Mouse (Mus musculus) intestine, postnatal 0 days (tissue): Measurements from ENCODE around the gene Nr2f6. TPM values are rescaled to one million over a fixed set of nuclear protein-coding genes. Genes with fewer than 3 reads are reported as not detected.

Experiments
- ATAC-seq: fragments of 200-750 bp; cut with Nextera tagmentation; 2 replicates; pipeline ENCODE4 v1.8.0; 2017; ENCODE audit warnings: mild to moderate bottlenecking, moderate TSS enrichment, moderate library complexity
- H3K27ac ChIP-seq: fragments of 300-500 bp; sonication (generic); 2 replicates; pipeline ENCODE4 v1.5.1; 2014; ENCODE audit warnings: mild to moderate bottlenecking, low read depth, low read length, moderate library complexity
- H3K27me3 ChIP-seq: fragments of 300-500 bp; sonication (generic); replicated peaks from 2 replicates; pipeline ENCODE4 v1.6.1; 2014; ENCODE audit warnings: low read length, mixed read lengths; ENCODE audit not compliant: control insufficient read depth, insufficient read depth
- H3K36me3 ChIP-seq: fragments of 300-500 bp; sonication (generic); 2 replicates; pipeline ENCODE4 v1.6.1; 2014; ENCODE audit warnings: mild to moderate bottlenecking, moderate library complexity; ENCODE audit not compliant: control insufficient read depth, insufficient read depth
- H3K4me1 ChIP-seq: fragments of 300-500 bp; sonication (generic); replicated peaks from 2 replicates; pipeline ENCODE4 v1.6.1; 2014; ENCODE audit warnings: antibody characterized with exemption, low read length, mixed read lengths; ENCODE audit not compliant: control insufficient read depth, insufficient read depth
- H3K4me2 ChIP-seq: fragments of 300-500 bp; sonication (generic); replicated peaks from 2 replicates; pipeline ENCODE4 v1.6.1; 2014; ENCODE audit warnings: low read depth, mild to moderate bottlenecking, moderate library complexity
- H3K4me3 ChIP-seq: fragments of 300-500 bp; sonication (generic); 2 replicates; pipeline ENCODE4 v1.5.1; 2014; ENCODE audit warnings: low read depth, low read length
- H3K9ac ChIP-seq: fragments of 300-500 bp; sonication (generic); 2 replicates; pipeline ENCODE4 v1.6.1; 2014; ENCODE audit warnings: mild to moderate bottlenecking, low read depth, low read length
- H3K9me3 ChIP-seq: fragments of 300-500 bp; sonication (generic); 2 replicates; pipeline ENCODE4 v1.6.1; 2016; ENCODE audit warnings: mixed run types; ENCODE audit not compliant: control insufficient read depth
- CTCF ChIP-seq: sonication (generic); IDR thresholded peaks from 2 replicates; pipeline ENCODE4 v1.5.1; 2016; ENCODE audit warnings: low read depth, mild to moderate bottlenecking, control low read depth, antibody characterized with exemption, moderate library complexity
- WGBS: fragments of 180-500 bp; shearing (Covaris S2); extraction: QIAGEN DNeasy Blood & Tissue Kit; methylation state at CpG from one replicate; pipeline ENCODE4 v1.1.7; 2014; 5-methylcytosine and 5-hydroxymethylcytosine counted together
- polyA plus RNA-seq: library from polyadenylated mRNA; unstranded; fragments of >200 nt; fragmentation: Nextera tagmentation; extraction: Ambion mirVana; gene quantifications from 2 replicates; pipeline ENCODE4 v1.2.1, GENCODE M21; 2015

Nr2f6 gene
- polyA plus RNA-seq, 1 experiment from 2014 or later = 58.5 TPM

DNA sequence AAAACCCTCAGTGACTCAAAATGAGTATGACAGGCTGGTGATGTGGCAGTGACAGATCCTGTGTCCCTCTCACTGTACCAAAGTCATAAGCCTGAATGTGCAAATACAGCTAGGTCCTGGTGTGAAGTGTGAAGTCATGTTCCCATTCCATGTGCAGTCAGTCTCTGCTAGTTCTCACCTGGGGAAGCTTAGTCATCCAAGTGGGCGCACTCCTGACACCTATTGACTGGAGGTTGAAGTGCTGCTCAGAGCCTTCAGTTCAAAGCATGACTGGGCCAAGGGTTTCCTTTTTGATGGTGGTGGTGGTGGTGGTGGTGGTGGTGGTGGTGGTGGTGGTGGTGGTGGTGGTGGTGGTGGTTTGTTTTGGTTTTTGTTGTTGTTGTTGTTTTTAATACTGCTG, 56.9 kb downstream of the Nr2f6 start:
- no peak overlapping the region for H3K9ac ChIP-seq
- peak; percentile 78 for TF ChIP-seq CTCF
- peaks cover 66% of the 10 kb centered on the region for H3K36me3 ChIP-seq
- no peak overlapping the region for H3K4me2 ChIP-seq
- H3K27ac ChIP-seq = no peak overlapping the region
- ATAC-seq = peak; percentile 60
- WGBS = 88% methylated on average over 1 of the region's 1 CpGs
- no peaks in the 10 kb centered on the region for H3K4me1 ChIP-seq
- H3K9me3 ChIP-seq = no peaks in the 10 kb centered on the region
- no peak overlapping the region for H3K4me3 ChIP-seq
- H3K27me3 ChIP-seq = no peaks in the 10 kb centered on the region

Other genes starting within 250 kb of the Nr2f6 start
- 6.5 and 7.2 TPM in 2 replicates for gene Myo9b, start 109.2 kb downstream of the Nr2f6 start, polyA plus RNA-seq
- gene Haus8, start 109.0 kb downstream of the Nr2f6 start, polyA plus RNA-seq = 12.9 and 13.1 TPM in 2 replicates
- 98.4 and 106 TPM in 2 replicates for gene Use1, start 15.1 kb downstream of the Nr2f6 start, polyA plus RNA-seq
- 20.0 and 20.5 TPM in 2 replicates for gene Ocel1, start 10.7 kb downstream of the Nr2f6 start, polyA plus RNA-seq
- gene Ushbp1, start 13.8 kb upstream of the Nr2f6 start, polyA plus RNA-seq = 4.1 and 4.9 TPM in 2 replicates
- 66.8 and 68.6 TPM in 2 replicates for gene Babam1, start 14.9 kb upstream of the Nr2f6 start, polyA plus RNA-seq
- 2.8 and 4.4 TPM in 2 replicates for gene Ankle1, start 24.1 kb upstream of the Nr2f6 start, polyA plus RNA-seq
- 15.2 and 15.9 TPM in 2 replicates for gene Abhd8, start 81.7 kb upstream of the Nr2f6 start, polyA plus RNA-seq
- 187 and 190 TPM in 2 replicates for gene Mrpl34, start 83.0 kb upstream of the Nr2f6 start, polyA plus RNA-seq
- gene Dda1, start 87.2 kb upstream of the Nr2f6 start, polyA plus RNA-seq = 82.8 and 91.7 TPM in 2 replicates
- gene Ano8, start 104.0 kb upstream of the Nr2f6 start, polyA plus RNA-seq = 0.54 and 0.74 TPM in 2 replicates
- gene Gtpbp3, start 106.1 kb upstream of the Nr2f6 start, polyA plus RNA-seq = 6.3 and 6.6 TPM in 2 replicates
- 109 and 111 TPM in 2 replicates for gene Plvap, start 129.8 kb upstream of the Nr2f6 start, polyA plus RNA-seq
- gene Ccdc194, start 143.8 kb upstream of the Nr2f6 start, polyA plus RNA-seq = 0.08 TPM in 1 of 2 replicates, not detected in the other
- gene Bst2, start 155.5 kb upstream of the Nr2f6 start, polyA plus RNA-seq = 85.5 and 91.5 TPM in 2 replicates
- gene Mvb12a, start 161.0 kb upstream of the Nr2f6 start, polyA plus RNA-seq = 133 and 143 TPM in 2 replicates
- gene Tmem221, start 176.9 kb upstream of the Nr2f6 start, polyA plus RNA-seq = 0.66 and 0.90 TPM in 2 replicates
- not detected in 2 replicates for gene Nxnl1, start 184.6 kb upstream of the Nr2f6 start, polyA plus RNA-seq
- gene Slc27a1, start 186.9 kb upstream of the Nr2f6 start, polyA plus RNA-seq = 14.5 and 14.9 TPM in 2 replicates
- 152 and 154 TPM in 2 replicates for gene Pgls, start 210.2 kb upstream of the Nr2f6 start, polyA plus RNA-seq
- 0.47 and 0.77 TPM in 2 replicates for gene Fam129c, start 215.7 kb upstream of the Nr2f6 start, polyA plus RNA-seq
- gene Colgalt1, start 229.0 kb upstream of the Nr2f6 start, polyA plus RNA-seq = 43.3 and 44.5 TPM in 2 replicates